Mouse (Mus musculus) megakaryocyte, adult 5-6 weeks (primary cell): ENCODE measurements around the gene Paqr8. TPM values are rescaled to one million over a fixed set of nuclear protein-coding genes. Genes with fewer than 3 reads are reported as not detected.
"Not testable (repeated sequence)": the region's sequence is repeated elsewhere in the genome, so short reads cannot be mapped to it uniquely, and the experiment has no call there.

Experiments
- ATAC-seq: 2 replicates; pipeline ENCODE4 v1.8.0; 2016; ENCODE audit warnings: mild to moderate bottlenecking, inconsistent platforms; ENCODE audit not compliant: poor library complexity, severe bottlenecking
- total RNA-seq, 2 experiments: library from RNA; stranded (forward) in 1 of 2; stranded (reverse) in 1 of 2; fragments of 153-499, 151-499 nt in 1 of 2; fragments of 221-1000, 200-1000 nt in 1 of 2; gene quantifications; 2 replicates each; pipeline versions ENCODE4 v1.2.3 to v1.2.4; 2015 to 2017

Gene Paqr8
- total RNA-seq, 2 experiments from 2014 or later, result 0.71 to 0.84 TPM

- no peak for ATAC-seq
Measured at GRCm38 (mm10) chr1:20908541-20908940, 18.1 kb downstream of the Paqr8 start.

DNA sequence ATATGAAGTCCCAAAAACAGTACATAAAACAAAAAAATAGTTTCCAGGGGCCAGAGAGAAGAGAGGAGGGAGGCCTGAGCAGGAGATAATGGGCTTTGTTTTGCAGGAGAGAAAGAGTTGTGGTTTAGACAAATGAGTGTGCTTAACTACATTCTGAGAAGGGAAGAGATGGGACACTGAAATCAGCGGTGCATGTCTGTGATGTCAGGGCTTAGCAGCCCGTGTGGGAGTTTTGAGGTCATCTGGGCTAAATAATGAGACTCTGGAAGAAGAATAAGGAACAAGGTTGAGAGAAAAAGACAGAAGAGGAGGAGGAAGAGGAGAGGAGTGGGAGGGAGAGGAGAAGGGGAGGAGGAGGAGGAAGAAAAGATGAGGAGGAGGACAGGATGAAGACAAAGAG, 21.7 kb downstream of the Paqr8 start:
- ATAC-seq, result 0 out of 2 replicates have a peak, but pooled peaks have one; percentile 12

GRCm38 (mm10) chr1:20912527-20913171, 22.2 kb downstream of the Paqr8 start:
- ATAC-seq, result peak; percentile 60

- ATAC-seq, result no peak
Measured at GRCm38 (mm10) chr1:20914769-20915168, 24.4 kb downstream of the Paqr8 start.

DNA sequence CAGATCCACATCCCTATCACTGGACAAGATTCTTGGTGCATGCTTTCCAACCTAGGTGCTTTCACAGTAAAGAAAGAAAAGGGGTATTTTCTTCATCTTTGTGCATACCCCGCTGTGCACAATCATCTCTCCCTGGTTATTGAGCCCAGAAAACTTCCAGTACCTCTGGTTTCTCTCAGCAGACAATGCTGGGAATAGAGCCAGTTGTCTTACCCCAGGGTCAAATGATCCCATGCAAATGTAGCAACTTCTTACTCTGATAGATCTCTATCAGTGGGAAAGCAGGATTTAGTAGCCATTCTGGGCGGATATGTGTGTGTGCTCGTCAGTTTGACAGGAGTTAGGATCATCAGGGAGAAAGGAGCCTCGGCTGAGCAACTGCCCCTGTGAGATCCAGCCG, 25.2 kb downstream of the Paqr8 start:
- no peak for ATAC-seq

DNA sequence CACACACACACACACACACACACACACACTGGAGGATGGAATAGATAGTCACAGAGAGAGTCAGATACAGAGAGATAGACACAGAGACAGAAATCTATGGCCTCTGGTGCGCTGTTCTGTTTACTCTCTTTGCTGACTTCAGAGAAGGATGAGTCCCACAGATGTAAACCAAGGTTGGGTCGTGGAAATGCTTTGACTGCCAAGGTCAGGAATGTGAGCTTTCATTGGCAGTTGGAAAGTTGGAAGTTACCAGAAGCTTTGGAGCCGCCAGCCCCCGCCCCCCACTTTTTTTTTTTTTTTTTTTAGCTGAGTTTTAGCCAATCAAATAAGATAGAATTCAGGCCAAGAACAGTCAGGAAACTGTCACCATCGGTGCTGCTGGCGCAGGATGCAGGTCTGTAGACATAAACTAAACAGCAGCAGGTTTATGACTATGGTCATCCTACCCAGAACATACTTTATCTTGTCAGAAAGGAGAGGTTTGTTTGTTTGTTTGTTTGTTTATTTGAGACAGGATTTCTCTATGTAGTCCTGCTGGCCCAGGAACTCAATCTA, 27.2 kb downstream of the Paqr8 start:
- no peak for ATAC-seq

DNA sequence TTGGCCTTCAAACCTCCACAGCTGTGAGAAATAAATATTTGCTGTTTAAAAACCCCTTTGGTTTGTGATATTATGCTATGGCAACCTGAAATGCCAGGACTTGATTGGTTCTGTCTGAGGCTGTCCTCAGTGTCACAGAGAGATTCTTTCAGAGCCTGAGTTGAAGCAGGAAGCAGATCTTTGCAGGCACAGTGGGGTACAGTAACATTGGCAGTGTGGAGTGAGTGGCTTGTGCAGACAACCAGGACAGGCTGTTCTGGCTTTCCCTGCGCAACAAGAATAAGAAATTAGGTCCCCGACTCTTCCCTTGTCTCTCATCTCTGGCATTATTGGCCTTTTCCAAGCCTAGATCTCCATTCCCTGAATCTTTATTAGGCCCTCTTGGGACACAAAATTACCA, 29.3 kb downstream of the Paqr8 start:
- ATAC-seq, result no peak

GRCm38 (mm10) chr1:20921081-20921528, 30.7 kb downstream of the Paqr8 start:
- ATAC-seq, result no peak

DNA sequence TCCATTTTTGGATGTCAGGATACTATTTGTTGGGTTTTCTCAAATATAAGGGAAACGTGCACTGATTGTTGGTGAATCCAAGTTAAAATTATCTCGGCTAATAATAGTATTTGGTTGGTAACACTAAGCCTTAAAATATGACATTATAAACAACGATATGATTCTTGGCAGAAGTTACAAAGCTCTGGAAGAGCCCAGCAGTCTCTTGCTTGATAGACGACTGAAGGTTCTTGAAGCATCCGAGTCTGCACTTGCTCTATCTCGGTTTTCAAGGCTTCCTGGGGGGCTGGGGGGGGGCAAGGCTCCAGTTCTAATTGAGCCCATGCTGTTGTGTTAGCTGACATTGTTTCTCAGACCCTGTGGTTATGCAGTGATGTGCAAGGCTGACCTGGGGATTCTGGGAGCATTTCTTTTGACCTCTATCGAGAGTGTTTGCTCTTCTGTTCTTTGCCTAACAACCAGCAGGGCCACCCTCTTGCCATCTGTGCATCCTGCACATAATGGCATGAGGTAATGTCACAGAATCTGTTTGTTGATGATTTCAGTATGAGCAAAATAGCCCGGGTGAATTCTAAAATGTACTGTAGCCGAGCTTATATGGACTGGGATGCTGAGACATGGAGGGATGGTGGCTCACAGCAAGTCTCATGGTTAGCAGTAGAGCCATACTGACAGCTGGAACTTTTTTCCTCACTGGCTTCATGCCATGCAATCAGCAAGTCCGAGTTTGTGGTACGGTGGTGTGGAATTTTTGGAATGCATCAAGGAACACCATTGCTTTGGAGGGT, 32.4 kb downstream of the Paqr8 start:
- no peak for ATAC-seq

DNA sequence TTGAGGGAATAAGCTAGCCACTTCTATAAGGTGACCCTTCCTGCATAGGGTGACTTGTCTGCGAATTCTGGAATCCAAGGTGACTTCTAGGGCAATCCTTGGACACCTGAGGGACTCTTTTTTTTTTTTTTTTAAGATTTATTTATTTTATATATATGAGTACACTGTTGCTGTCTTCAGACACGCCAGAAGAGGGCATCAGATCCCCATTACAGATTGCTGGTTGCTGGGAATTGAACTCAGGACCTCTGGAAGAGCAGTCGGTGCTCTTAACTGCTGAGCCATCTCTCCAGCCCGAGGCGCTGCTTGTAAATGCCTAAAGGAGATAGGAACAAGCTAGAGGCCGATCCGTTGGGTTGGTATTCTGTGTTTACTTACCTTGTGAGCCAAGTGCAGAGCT, 34.9 kb downstream of the Paqr8 start:
- ATAC-seq, result not testable (repeated sequence)

GRCm38 (mm10) chr1:20925926-20926325, 35.5 kb downstream of the Paqr8 start:
- peak; percentile 15; the same call in 1 of the 2 replicates for ATAC-seq

DNA sequence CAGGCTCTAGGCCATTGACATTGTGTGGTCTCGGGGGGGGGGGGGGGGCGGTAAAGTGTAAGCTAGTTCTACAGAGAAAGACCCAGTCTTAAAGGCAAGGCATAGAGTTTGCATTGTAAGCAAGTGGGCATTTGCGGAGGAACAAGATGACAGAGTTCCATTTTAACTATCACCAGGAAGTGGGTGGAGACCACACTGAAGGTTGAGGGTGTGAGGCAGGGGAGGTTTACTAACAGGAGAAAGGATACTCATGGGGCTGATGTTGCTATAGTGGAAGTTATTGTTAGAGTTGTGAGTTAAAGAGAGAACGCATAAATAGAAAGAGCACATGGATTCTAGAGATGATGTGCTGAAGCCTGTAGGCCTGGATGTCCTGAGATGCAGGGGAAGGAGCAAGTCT, 36.0 kb downstream of the Paqr8 start:
- no peak for ATAC-seq

DNA sequence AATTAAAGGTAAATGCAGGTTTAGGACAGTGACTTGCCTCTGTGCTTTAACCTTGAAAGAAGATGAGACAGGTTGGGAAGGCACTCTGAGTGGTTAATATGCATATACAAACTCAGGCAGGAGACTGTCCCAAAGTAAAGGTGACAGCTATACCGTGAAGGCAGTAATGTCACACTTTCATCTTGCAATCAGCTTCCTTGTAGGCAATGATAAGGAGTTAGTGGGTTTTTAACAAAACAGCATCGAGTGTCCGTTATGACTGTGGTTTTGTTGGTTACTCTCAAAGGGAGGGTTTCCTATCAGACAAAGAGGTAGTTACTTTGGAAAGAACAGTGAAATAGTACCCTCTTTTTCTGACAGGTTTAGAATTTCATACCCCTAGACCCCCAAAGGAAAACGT, 38.1 kb downstream of the Paqr8 start:
- peak; percentile 17; the same call in 1 of the 2 replicates for ATAC-seq

- ATAC-seq, result peak; percentile 96
Measured at GRCm38 (mm10) chr1:20933457-20933856, 43.1 kb downstream of the Paqr8 start.

DNA sequence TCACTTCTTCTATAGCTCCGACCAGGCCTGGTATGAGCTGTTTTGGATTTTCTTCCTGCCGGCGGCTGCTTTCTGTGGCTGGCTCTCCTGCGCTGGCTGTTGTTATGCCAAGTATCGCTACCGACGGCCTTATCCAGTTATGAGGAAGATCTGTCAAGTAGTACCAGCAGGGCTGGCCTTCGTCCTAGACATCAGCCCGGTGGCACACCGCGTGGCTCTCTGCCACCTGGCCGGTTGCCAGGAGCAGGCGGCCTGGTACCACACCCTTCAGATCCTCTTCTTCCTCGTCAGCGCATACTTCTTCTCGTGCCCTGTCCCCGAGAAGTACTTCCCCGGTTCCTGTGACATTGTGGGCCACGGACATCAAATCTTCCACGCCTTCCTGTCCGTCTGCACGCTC, 44.7 kb downstream of the Paqr8 start:
- no peak for ATAC-seq

DNA sequence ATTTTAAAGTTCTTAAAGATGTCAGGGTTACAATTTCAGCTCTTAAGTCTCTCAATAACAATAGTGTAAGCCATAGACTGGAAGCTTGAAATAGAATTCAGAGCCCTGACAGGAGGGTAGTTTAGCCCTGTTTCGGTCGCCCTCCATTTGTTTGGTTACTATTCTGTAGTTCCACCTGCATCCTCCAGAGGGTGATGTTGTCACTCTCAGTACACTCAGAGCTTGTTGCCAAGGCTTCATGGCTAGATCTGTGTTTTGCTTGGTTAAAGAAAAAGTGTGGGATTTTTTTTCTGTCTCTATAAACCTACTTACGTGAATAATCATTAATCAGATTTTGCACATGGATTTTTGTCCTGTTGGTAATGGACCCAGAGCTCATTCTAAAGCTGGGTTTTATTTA, 48.6 kb downstream of the Paqr8 start:
- peak; percentile 87 for ATAC-seq

- ATAC-seq, result no peak
Measured at GRCm38 (mm10) chr1:20940151-20940550, 49.7 kb downstream of the Paqr8 start.

DNA sequence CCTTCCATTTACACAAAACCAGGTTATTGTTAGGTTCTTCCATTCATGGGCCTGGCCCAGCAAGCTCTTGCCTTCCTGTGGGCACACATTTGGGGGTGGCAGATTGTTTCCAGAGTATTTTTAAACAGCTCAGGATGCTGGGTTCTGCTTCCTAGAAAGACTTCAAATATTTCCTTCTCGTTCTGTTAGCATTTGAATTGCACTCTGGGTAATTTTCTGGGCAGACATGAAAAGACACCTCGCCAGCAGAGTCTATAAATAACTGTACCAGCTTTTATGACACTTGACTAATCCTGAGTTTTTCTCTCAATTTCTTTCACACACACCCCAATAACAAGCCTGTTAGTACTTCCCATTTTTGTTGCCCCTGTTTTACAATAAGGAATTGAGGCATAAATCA, 50.9 kb downstream of the Paqr8 start:
- no peak for ATAC-seq

- ATAC-seq, result no peak
Measured at GRCm38 (mm10) chr1:20941857-20942256, 51.5 kb downstream of the Paqr8 start.

- ATAC-seq, result no peak
Measured at GRCm38 (mm10) chr1:20943016-20943415, 52.6 kb downstream of the Paqr8 start.

DNA sequence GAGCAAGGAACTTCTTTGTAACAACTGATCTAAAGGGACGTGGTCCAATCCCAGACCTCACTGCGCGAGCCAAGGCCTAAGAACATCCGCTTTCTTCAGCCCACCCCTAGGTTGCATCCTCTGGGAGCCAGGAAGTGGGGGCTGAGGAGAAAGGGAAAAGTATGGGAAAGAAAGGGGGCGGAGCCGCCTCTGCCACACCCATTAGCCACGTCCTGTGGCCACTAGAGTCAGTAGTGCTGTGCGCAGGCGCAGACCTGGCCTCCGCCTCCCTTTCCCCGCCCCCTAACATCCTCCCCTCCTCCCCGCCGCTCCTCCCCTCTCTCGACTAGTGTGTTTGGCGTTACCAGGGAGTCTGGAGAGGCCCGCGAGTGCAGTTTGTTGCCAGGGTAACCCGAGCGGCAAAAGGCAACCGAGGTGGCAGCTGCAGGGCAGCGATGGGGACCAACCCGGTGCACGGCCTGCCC, 60.9 kb downstream of the Paqr8 start, which contains the start of gene Efhc1:
Efhc1 (plus strand) TSS at position 327 of the 464 bp plus-strand sequence.
- ATAC-seq, result peak; percentile 91

GRCm38 (mm10) chr1:20951799-20952198, 61.4 kb downstream of the Paqr8 start:
- ATAC-seq, result 0 out of 2 replicates have a peak, but pooled peaks have one; percentile 8
